Mouse (Mus musculus) embryonic facial prominence, embryonic 13.5 days (tissue): Measurements from ENCODE around the gene Hist1h2ap. TPM values are rescaled to one million over a fixed set of nuclear protein-coding genes. Genes with fewer than 3 reads are reported as not detected.
"Not testable (repeated sequence)": the region's sequence is repeated elsewhere in the genome, so short reads cannot be mapped to it uniquely, and the experiment has no call there.

Source experiments
- ATAC-seq: fragments of 200-750 bp; cut with Nextera tagmentation; 2 replicates; pipeline ENCODE4 v1.8.0; 2017; ENCODE audit warnings: low read depth; ENCODE audit not compliant: insufficient number of reproducible peaks, insufficient read depth, low FRiP score, low TSS enrichment
- H3K27ac ChIP-seq: fragments of 300-500 bp; sonication (generic); 2 replicates; pipeline ENCODE4 v1.5.1; 2015; ENCODE audit warnings: moderate library complexity, mild to moderate bottlenecking, inconsistent platforms
- H3K27me3 ChIP-seq: fragments of 300-500 bp; sonication (generic); 2 replicates; pipeline ENCODE4 v1.6.1; 2015; ENCODE audit warnings: mild to moderate bottlenecking, inconsistent platforms
- H3K36me3 ChIP-seq: fragments of 300-500 bp; sonication (generic); 2 replicates; pipeline ENCODE4 v1.6.1; 2015; ENCODE audit warnings: mild to moderate bottlenecking, inconsistent platforms
- H3K4me1 ChIP-seq: fragments of 300-500 bp; sonication (generic); 2 replicates; pipeline ENCODE4 v1.6.1; 2015; ENCODE audit warnings: inconsistent platforms
- H3K4me2 ChIP-seq: fragments of 300-500 bp; sonication (generic); 2 replicates; pipeline ENCODE4 v1.6.1; 2015; ENCODE audit warnings: moderate library complexity, mild to moderate bottlenecking, inconsistent platforms
- H3K4me3 ChIP-seq: fragments of 300-500 bp; sonication (generic); 2 replicates; pipeline ENCODE4 v1.5.1; 2015; ENCODE audit warnings: mild to moderate bottlenecking, inconsistent platforms
- H3K9ac ChIP-seq: fragments of 300-500 bp; sonication (generic); 2 replicates; pipeline ENCODE4 v1.6.1; 2015; ENCODE audit warnings: mild to moderate bottlenecking, inconsistent platforms
- H3K9me3 ChIP-seq: fragments of 300-500 bp; sonication (generic); 2 replicates; pipeline ENCODE4 v1.6.1; 2016; ENCODE audit warnings: inconsistent platforms
- WGBS: fragments of 180-500 bp; shearing (Covaris S2); methylation state at CpG from one replicate; pipeline ENCODE4 v1.1.7; 2015; ENCODE audit warnings: mixed read lengths; 5-methylcytosine and 5-hydroxymethylcytosine counted together
- polyA plus RNA-seq: library from polyadenylated mRNA; unstranded; fragments of >200 nt; fragmentation: Nextera tagmentation; extraction: Ambion mirVana; gene quantifications from 2 replicates; pipeline ENCODE4 v1.2.1, GENCODE M21; 2015

The Hist1h2ap gene
- polyA plus RNA-seq, 1 experiment from 2014 or later, result 4,261 TPM

DNA sequence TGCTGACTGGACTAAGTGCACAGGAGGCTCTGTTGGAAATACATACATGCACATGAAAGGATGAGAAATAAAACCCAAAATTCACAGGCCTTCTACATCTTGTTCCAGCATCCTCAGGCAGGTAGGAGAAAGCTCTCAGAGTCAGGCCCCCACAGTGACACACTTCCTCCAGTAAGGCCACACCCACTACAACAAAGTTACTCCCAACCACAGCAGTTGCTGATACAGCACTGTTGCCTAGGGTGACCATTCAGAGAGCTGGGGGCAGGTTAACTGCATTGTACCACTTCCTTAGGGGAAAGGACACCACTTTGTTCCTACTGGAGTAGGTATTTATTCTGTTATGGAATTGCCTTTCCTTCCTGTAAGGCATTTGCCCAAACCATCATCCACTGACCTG lies 36.1 kb downstream of the Hist1h2ap start:
- not testable (repeated sequence) for ATAC-seq, H3K4me2 ChIP-seq, H3K4me1 ChIP-seq, H3K4me3 ChIP-seq, H3K27me3 ChIP-seq, H3K9ac ChIP-seq, H3K9me3 ChIP-seq, H3K36me3 ChIP-seq, H3K27ac ChIP-seq

DNA sequence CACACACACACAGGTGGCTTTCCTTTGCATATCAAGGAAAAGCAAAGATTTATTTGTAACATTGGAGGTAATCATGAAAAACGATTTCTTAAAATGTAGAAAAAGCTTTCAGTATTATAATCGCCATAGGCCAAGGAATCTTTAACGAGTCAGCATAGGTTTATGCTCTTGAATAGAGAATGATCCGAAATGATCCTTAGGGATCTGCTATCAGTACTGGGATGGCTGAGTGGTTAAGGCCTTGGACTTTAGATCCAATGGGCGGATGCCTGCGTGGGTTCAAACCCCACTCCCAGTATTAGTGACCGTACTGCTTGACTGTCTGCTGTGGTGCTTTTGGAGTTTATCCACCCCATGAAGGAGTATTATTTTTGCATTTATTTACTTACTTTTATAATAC lies 37.7 kb downstream of the Hist1h2ap start:
- no peak for ATAC-seq
- no peak overlapping the region for H3K9ac ChIP-seq
- H3K4me2 ChIP-seq, result no peak overlapping the region
- no peaks in the 10 kb centered on the region for H3K36me3 ChIP-seq
- H3K27ac ChIP-seq, result no peak overlapping the region
- no peak overlapping the region for H3K4me3 ChIP-seq
- 91% methylated on average over 7 of the region's 7 CpGs for WGBS
- H3K9me3 ChIP-seq, result no peaks in the 10 kb centered on the region
- no peaks in the 10 kb centered on the region for H3K27me3 ChIP-seq
- H3K4me1 ChIP-seq, result peaks cover 5% of the 10 kb centered on the region; the same call in 1 of the 2 replicates

DNA sequence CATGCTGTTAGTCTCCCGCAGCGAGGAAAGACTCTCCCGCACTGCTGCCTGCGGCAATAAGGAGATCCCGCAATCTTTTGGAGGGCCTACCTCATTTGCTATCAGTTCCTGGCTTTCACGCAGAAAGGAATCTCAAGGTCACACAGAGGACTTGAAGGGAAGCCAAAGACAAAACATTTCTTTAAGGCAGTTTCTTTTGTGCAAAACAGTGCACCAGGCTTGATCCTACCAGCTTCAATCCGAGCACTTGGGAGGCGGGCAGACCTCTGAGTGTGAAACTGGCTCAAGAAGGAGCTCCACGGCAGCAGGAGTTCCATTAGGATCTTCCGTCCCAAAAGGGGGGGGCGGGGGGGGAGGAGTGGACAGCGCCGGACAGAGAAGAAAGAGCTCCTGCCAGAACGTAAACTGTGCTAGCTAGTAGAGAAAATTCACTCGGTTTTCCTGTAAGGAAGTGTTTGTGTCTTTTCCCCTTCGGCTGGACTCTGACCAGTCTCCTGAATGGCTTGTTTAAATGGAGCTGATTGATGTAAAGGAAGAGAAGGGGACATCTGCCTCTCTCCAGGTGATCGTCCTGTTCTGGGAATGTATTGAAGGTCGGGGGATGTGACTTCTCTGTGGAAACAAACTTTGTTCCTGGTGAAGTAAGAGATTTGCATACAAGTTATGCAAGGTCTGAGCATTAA lies 42.6 kb downstream of the Hist1h2ap start:
- H3K36me3 ChIP-seq, result no peaks in the 10 kb centered on the region
- peaks cover 20% of the 10 kb centered on the region for H3K4me1 ChIP-seq
- H3K27ac ChIP-seq, result peak overlapping the region; percentile 51
- 13% methylated on average over 18 of the region's 18 CpGs for WGBS
- peak overlapping the region; percentile 51 for H3K4me2 ChIP-seq
- H3K9me3 ChIP-seq, result no peaks in the 10 kb centered on the region
- H3K27me3 ChIP-seq, result no peaks in the 10 kb centered on the region
- no peak for ATAC-seq
- peak overlapping the region; percentile 12; the same call in 1 of the 2 replicates for H3K4me3 ChIP-seq
- H3K9ac ChIP-seq, result peak overlapping the region; percentile 60

DNA sequence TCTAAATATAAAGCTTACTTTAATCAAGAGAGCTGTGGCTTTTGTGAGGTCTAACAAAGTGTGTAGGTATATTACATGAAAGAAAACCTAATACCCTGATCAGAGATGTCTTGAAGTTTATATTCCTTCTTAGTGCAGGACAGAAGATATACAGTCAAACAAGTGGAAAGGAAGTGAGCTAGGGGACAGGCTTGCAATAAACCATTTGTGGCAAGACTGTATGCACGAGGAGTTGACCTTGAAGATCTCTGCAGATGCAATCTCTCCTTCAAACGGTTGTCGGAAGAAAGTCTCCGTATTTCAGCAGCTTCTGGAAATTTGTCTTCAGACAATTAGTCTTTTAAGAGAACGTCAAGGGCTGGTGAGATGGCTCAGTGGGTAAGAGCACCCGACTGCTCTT lies 43.4 kb downstream of the Hist1h2ap start:
- Histone ChIP-seq H3K4me1 (peaks cover 22% of the 10 kb centered on the region), H3K27me3 (no peaks in the 10 kb centered on the region), H3K4me2 (no peak overlapping the region), H3K9me3 (no peaks in the 10 kb centered on the region), H3K4me3 (no peak overlapping the region), H3K36me3 (no peaks in the 10 kb centered on the region), H3K27ac (no peak overlapping the region), H3K9ac (no peak overlapping the region)
- WGBS, result 60% methylated on average over 6 of the region's 6 CpGs
- no peak for ATAC-seq

DNA sequence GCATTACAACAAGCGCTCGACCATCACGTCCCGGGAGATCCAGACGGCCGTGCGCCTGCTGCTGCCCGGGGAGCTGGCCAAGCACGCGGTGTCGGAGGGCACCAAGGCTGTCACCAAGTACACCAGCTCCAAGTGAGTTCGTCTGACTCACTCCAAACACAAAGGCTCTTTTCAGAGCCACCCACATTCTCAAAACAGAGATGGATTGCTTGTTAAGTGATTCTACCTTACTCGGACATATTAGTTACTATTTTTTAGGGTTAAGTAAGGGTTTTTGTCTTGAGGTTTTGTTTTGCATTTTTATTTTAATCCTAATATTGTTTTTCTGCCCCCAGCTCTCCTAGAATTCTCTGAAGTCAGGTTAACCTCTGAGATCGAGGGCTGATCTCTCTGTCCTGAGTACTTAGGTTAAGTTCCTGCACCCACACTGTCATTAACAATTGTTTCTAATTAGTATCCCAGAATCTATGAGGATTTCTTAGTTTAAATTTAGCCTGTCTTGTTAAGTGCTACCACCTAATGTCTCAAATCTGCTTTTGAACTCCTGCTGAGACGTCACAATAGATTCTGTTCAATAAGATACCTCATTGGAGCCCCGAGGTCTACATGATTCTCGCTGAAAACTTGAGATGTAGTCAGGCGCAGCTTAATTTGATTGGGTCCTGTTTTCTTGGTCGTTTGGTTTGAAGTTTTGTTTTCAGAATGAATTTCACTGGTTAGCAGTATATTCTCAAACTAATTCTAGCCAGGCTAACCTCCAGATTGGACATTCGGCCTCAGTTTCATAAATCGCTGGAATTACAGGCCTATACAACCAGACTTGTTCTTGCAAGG lies 45.3 kb downstream of the Hist1h2ap start:
- H3K4me1 ChIP-seq, result peaks cover 31% of the 10 kb centered on the region
- H3K4me2 ChIP-seq, result peak overlapping the region; percentile 62
- 14% methylated on average over 14 of the region's 21 CpGs for WGBS
- peak overlapping the region; percentile 42 for H3K4me3 ChIP-seq
- no peaks in the 10 kb centered on the region for H3K27me3 ChIP-seq
- no peaks in the 10 kb centered on the region for H3K9me3 ChIP-seq
- peak overlapping the region; percentile 65 for H3K9ac ChIP-seq
- H3K27ac ChIP-seq, result peak overlapping the region; percentile 95
- no peak for ATAC-seq
- H3K36me3 ChIP-seq, result no peaks in the 10 kb centered on the region

DNA sequence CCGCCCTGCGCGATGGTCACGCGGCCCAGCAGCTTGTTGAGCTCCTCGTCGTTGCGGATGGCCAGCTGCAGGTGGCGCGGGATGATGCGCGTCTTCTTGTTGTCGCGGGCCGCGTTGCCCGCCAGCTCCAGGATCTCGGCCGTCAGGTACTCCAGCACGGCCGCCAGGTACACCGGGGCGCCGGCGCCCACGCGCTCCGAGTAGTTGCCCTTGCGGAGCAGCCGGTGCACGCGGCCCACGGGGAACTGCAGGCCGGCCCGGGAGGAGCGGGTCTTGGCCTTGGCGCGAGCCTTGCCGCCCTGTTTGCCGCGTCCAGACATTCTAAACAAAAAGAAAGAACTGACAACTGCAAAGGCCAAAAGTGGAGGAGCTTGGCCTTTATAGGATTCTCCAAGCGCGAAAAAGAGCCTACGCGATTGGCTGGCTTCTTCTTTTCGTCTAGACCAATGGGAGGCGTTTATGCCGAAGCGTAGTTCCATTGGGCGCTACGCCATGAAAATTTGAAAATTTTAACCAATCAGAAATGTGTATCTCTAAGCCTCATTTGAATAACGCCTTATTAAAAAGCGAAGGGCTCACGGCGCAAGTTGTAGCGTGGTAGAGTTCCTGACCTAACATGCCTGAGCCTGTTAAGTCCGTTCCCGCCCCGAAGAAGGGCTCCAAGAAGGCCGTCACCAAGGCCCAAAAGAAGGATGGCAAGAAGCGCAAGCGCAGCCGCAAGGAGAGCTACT lies 46.2 kb downstream of the Hist1h2ap start, which contains the start of the genes Hist1h2an and Hist1h2bp:
Gene Hist1h2an (minus strand): TSS at position 320 of the 731 bp plus-strand sequence.
Gene Hist1h2bp (plus strand): TSS at position 563 of the 731 bp plus-strand sequence.
- peak within 1 kb of the TSS; percentile 95 for H3K27ac ChIP-seq
- peak within 1 kb of the TSS; percentile 62 for H3K4me2 ChIP-seq
- H3K36me3 ChIP-seq, H3K27me3 ChIP-seq, H3K9me3 ChIP-seq: not testable (repeated sequence)
- ATAC-seq, result peak; percentile 93
- peak within 1 kb of the TSS; percentile 73 for H3K9ac ChIP-seq
- peaks cover 38% of the 10 kb centered on the region for H3K4me1 ChIP-seq
- WGBS, result under 1% methylated on average over 43 of the region's 63 CpGs
- H3K4me3 ChIP-seq, result peak within 1 kb of the TSS; percentile 42

DNA sequence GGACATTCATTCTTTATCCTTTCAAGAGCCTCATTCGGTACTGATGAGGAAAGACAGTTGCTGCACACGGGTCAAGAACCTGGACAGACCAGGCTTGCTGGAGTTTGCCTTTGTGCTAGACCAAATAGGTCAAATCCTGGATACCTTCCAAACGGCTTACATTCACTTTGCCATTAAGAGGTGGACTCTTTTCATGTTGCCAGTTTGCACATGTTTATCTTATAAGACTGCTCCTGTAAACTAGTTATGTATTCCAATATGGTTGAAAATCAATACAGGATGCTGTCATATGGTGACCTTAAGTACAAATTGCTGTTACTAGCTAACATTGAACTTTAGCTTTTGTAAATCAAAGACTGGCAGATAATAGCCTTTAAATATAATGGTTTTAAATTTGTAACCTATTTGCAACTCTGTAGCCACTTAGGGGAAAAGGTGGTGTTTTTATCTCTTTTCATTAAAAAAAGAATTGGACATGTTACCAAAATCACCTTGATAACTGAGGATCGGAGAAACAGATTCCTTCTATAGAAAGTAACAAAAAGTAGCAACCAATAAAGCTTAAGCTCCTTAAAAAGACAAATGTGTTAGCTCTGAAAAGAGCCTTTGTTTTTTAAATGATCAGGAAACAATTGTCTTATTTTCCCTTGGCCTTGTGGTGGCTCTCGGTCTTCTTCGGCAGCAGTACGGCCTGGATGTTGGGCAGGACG lies 47.0 kb downstream of the Hist1h2ap start:
- H3K4me1 ChIP-seq, result peaks cover 38% of the 10 kb centered on the region
- H3K4me3 ChIP-seq, result peak overlapping the region; percentile 42
- no peaks in the 10 kb centered on the region for H3K9me3 ChIP-seq
- H3K27me3 ChIP-seq, result no peaks in the 10 kb centered on the region
- H3K36me3 ChIP-seq, result no peaks in the 10 kb centered on the region
- peak overlapping the region; percentile 95 for H3K27ac ChIP-seq
- H3K4me2 ChIP-seq, result peak overlapping the region; percentile 62
- WGBS, result 5% methylated on average over 8 of the region's 8 CpGs
- peak overlapping the region; percentile 73 for H3K9ac ChIP-seq
- no peak for ATAC-seq

DNA sequence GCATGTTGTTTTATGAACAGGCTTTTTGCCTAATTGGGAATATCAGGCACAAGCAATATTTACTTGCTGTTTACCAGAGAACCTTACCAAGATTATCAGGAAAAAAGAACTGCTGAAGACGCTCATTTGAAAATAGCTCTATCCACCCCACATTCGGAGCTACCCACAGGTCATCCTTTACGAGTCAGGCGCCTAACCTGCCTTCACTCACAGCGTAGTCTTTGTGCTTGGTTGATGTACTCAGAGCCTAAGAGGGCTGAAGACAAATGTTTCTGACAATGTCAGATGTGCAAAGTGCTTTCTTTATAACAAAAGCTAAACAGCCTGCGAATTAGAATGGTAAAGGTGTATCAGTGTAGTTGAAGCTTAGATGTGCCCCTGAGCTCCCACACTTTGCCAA lies 49.0 kb downstream of the Hist1h2ap start:
- ATAC-seq, result no peak
- H3K4me2 ChIP-seq, result peak overlapping the region; percentile 73

DNA sequence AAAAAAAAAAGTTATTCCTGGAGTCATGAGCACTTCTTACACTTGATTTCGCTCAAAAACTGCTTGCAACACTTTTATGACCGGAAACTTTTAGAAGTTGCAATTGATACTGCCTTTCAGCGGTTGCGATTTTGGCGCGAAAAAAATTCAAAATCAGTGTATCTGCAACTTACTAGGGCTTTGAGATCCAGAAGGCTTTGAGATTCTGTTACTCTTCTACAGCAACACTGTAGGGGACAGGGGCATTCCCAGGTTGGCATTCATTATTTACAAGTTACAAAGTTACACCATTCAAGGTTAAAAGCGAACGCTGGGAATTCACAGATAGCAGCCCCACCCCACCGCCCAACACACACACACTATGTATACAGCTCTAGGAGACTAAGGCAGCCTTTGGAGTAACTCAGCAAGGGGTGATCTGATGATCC lies 49.6 kb downstream of the Hist1h2ap start:
- ATAC-seq, result no peak
- H3K4me1 ChIP-seq, result peaks cover 47% of the 10 kb centered on the region

More for the DNA sequence above, 49.0 kb downstream of the Hist1h2ap start:
- no peaks in the 10 kb centered on the region for H3K27me3 ChIP-seq
- no peaks in the 10 kb centered on the region for H3K9me3 ChIP-seq
- H3K9ac ChIP-seq, result peak overlapping the region; percentile 68
- WGBS, result 35% methylated on average over 6 of the region's 6 CpGs
- H3K4me1 ChIP-seq, result peaks cover 47% of the 10 kb centered on the region
- H3K36me3 ChIP-seq, result no peaks in the 10 kb centered on the region
- peak overlapping the region; percentile 95 for H3K27ac ChIP-seq
- peak overlapping the region; percentile 48 for H3K4me3 ChIP-seq

DNA sequence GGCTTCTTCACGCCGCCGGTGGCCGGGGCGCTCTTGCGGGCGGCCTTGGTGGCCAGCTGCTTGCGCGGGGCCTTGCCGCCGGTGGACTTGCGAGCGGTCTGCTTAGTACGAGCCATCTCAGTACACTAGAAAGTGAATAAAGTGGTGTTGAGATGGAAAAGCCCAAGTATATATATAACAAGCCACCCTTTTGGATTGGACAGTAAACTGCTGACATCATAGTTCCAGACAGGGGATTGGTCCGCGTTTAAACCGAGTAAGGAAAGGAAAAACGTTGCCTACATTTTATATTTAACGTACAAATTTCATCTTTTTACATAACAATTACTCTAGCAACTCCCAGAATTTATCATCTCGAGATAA lies 50.1 kb downstream of the Hist1h2ap start, which contains the start of gene Hist1h3i:
Gene Hist1h3i (minus strand): TSS at position 116 of the 363 bp plus-strand sequence.
- Histone ChIP-seq H3K4me3 (peak within 1 kb of the TSS; percentile 48), H3K9ac (peak within 1 kb of the TSS; percentile 78), H3K27me3 (no peaks in the 10 kb centered on the region), H3K9me3 (no peaks in the 10 kb centered on the region), H3K36me3 (no peaks in the 10 kb centered on the region), H3K27ac (peak within 1 kb of the TSS; percentile 95), H3K4me1 (peaks cover 44% of the 10 kb centered on the region), H3K4me2 (peak within 1 kb of the TSS; percentile 73)
- ATAC-seq, result peak; percentile 77
- under 1% methylated on average over 15 of the region's 20 CpGs for WGBS

More for the DNA sequence above, 49.6 kb downstream of the Hist1h2ap start:
- Histone ChIP-seq H3K36me3 (no peaks in the 10 kb centered on the region), H3K27ac (peak overlapping the region; percentile 95), H3K27me3 (no peaks in the 10 kb centered on the region), H3K9ac (peak overlapping the region; percentile 68), H3K4me2 (peak overlapping the region; percentile 73), H3K9me3 (no peaks in the 10 kb centered on the region), H3K4me3 (peak overlapping the region; percentile 48)
- WGBS, result 1% methylated on average over 9 of the region's 9 CpGs
